Mouse (Mus musculus): ENCODE results near the gene Tstd1. TPM values are rescaled to one million over a fixed set of nuclear protein-coding genes. Genes with fewer than 3 reads are reported as not detected.

Tstd1 gene
- 2.4 and 3.1 TPM in 2 replicates for polyA plus RNA-seq (2014; fragmentation: Nextera tagmentation; extraction: Ambion mirVana)

DNA sequence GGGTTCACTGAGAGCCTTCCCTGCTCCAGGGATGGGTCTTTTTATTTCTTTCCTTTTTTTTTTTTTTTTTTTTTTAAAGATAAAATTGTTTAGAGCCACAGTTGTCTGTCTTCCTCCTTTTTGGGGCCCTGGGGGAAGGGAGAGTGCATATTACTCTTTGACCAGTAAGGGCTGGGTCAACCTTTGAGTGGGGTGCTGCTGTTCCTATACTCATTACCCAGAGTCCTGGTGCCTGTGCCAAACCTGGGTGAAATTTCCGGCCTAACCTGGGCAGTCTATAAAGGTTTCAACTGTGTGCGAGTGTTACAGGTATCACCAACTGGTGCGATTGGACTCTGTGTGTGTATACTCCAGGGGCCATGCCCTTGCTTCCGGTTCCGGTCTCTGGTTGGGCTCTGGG lies at the start of gene Tstd1:
Tstd1 (plus strand) TSS at position 213 of the 400 bp plus-strand sequence.
- H3K36me3 ChIP-seq (replicated peaks; ENCODE audit: control insufficient read depth, insufficient read depth): peaks cover 64% of the 10 kb centered on the region
- no peak for ATAC-seq (ENCODE audit: low FRiP score)
- WGBS: 85% methylated on average over 5 of the region's 5 CpGs

GRCm38 (mm10) chr1:171369845-171370556 lies 48.7 kb upstream of the Tstd1 start, which contains the start of gene Nectin4:
TSS of gene Nectin4 (plus strand) at chr1:171370099.
- Histone ChIP-seq H3K27me3 (ENCODE audit: control insufficient read depth, insufficient read depth, low read length) (no peaks in the 10 kb centered on the region), H3K4me3 (replicated peaks; ENCODE audit: low read length) (no peak within 1 kb of the TSS), H3K4me2 (replicated peaks) (no peak within 1 kb of the TSS), H3K9ac (no peak within 1 kb of the TSS), H3K9me3 (ENCODE audit: control insufficient read depth, low read length) (no peaks in the 10 kb centered on the region), H3K4me1 (replicated peaks; ENCODE audit: control insufficient read depth, insufficient read depth, low read length) (no peaks in the 10 kb centered on the region), H3K36me3 (replicated peaks; ENCODE audit: control insufficient read depth, insufficient read depth) (no peaks in the 10 kb centered on the region), H3K27ac (no peak within 1 kb of the TSS)
- no peak for ATAC-seq (ENCODE audit: low FRiP score)
- DNase-seq (ENCODE audit: low spot score): no peak
- 41% methylated on average over 20 of the region's 20 CpGs for WGBS

More for the DNA sequence above, at the start of gene Tstd1:
- Histone ChIP-seq H3K9me3 (ENCODE audit: control insufficient read depth, low read length) (no peaks in the 10 kb centered on the region), H3K4me1 (replicated peaks; ENCODE audit: control insufficient read depth, insufficient read depth, low read length) (peaks cover 2% of the 10 kb centered on the region), H3K4me2 (replicated peaks) (no peak within 1 kb of the TSS), H3K9ac (no peak within 1 kb of the TSS), H3K27ac (peak within 1 kb of the TSS; percentile 47; the same call in 1 of the 2 replicates), H3K27me3 (ENCODE audit: control insufficient read depth, insufficient read depth, low read length) (no peaks in the 10 kb centered on the region), H3K4me3 (replicated peaks; ENCODE audit: low read length) (no peak within 1 kb of the TSS)
- DNase-seq (ENCODE audit: low spot score): no peak

DNA sequence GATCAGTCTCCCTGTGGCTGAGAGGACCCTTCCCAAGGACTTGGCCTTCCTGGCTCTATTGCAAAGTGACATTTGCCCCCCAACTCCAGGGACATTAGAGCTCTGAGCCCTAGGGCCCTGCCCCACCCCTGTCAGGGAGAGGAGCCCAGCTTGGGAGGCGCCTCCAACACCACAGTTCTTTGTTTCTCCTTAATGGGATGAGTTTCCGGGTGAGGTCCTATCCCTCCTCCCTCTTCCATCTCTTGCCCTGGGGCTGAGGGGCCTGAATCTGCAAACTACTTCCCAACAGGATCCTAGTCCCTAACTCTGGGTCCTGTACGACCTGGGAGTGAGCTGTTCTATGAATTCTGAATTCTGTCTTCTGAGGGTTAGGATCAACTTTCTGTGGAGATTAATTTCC lies 45.8 kb upstream of the Tstd1 start:
- Histone ChIP-seq H3K36me3 (replicated peaks; ENCODE audit: control insufficient read depth, insufficient read depth) (no peaks in the 10 kb centered on the region), H3K4me1 (replicated peaks; ENCODE audit: control insufficient read depth, insufficient read depth, low read length) (no peaks in the 10 kb centered on the region), H3K27ac (no peak overlapping the region), H3K4me3 (replicated peaks; ENCODE audit: low read length) (no peak overlapping the region), H3K4me2 (replicated peaks) (no peak overlapping the region), H3K27me3 (ENCODE audit: control insufficient read depth, insufficient read depth, low read length) (no peaks in the 10 kb centered on the region), H3K9ac (no peak overlapping the region), H3K9me3 (ENCODE audit: control insufficient read depth, low read length) (no peaks in the 10 kb centered on the region)
- ATAC-seq (ENCODE audit: low FRiP score) (no peak), DNase-seq (ENCODE audit: low spot score) (no peak)
- 50% methylated on average over 3 of the region's 3 CpGs for WGBS

- Histone ChIP-seq H3K9me3 (ENCODE audit: control insufficient read depth, low read length) (no peaks in the 10 kb centered on the region), H3K4me3 (replicated peaks; ENCODE audit: low read length) (no peak overlapping the region), H3K9ac (no peak overlapping the region), H3K36me3 (replicated peaks; ENCODE audit: control insufficient read depth, insufficient read depth) (no peaks in the 10 kb centered on the region), H3K27me3 (ENCODE audit: control insufficient read depth, insufficient read depth, low read length) (no peaks in the 10 kb centered on the region), H3K27ac (no peak overlapping the region), H3K4me1 (replicated peaks; ENCODE audit: control insufficient read depth, insufficient read depth, low read length) (no peaks in the 10 kb centered on the region), H3K4me2 (replicated peaks) (no peak overlapping the region)
- ATAC-seq (ENCODE audit: low FRiP score): no peak
- DNase-seq (ENCODE audit: low spot score): no peak
- WGBS: 2% methylated on average over 4 of the region's 4 CpGs
Measured at GRCm38 (mm10) chr1:171373946-171374345, 44.7 kb upstream of the Tstd1 start.

GRCm38 (mm10) chr1:171375646-171376097 lies 43.0 kb upstream of the Tstd1 start:
- WGBS: 67% methylated on average over 9 of the region's 9 CpGs

GRCm38 (mm10) chr1:171378298-171378697 lies 40.4 kb upstream of the Tstd1 start:
- peaks cover 4% of the 10 kb centered on the region; the same call in 1 of the 2 replicates for H3K4me1 ChIP-seq (replicated peaks; ENCODE audit: control insufficient read depth, insufficient read depth, low read length)
- 0 out of 2 replicates have a peak, but pooled peaks cover 5% of the 10 kb centered on the region for H3K27me3 ChIP-seq (ENCODE audit: control insufficient read depth, insufficient read depth, low read length)
- DNase-seq (ENCODE audit: low spot score) (no peak), ATAC-seq (ENCODE audit: low FRiP score) (no peak)
- no peaks in the 10 kb centered on the region for H3K36me3 ChIP-seq (replicated peaks; ENCODE audit: control insufficient read depth, insufficient read depth)
- H3K4me3 ChIP-seq (replicated peaks; ENCODE audit: low read length): no peak overlapping the region
- no peak overlapping the region for H3K9ac ChIP-seq
- H3K27ac ChIP-seq: no peak overlapping the region
- no peak overlapping the region for H3K4me2 ChIP-seq (replicated peaks)
- no peaks in the 10 kb centered on the region for H3K9me3 ChIP-seq (ENCODE audit: control insufficient read depth, low read length)
- WGBS: 92% methylated on average over 6 of the region's 6 CpGs

More at GRCm38 (mm10) chr1:171375646-171376097, 43.0 kb upstream of the Tstd1 start:
- DNase-seq (ENCODE audit: low spot score): no peak
- Histone ChIP-seq H3K9me3 (ENCODE audit: control insufficient read depth, low read length) (no peaks in the 10 kb centered on the region), H3K36me3 (replicated peaks; ENCODE audit: control insufficient read depth, insufficient read depth) (no peaks in the 10 kb centered on the region), H3K4me2 (replicated peaks) (no peak overlapping the region), H3K9ac (no peak overlapping the region), H3K27ac (no peak overlapping the region), H3K4me3 (replicated peaks; ENCODE audit: low read length) (no peak overlapping the region), H3K4me1 (replicated peaks; ENCODE audit: control insufficient read depth, insufficient read depth, low read length) (peaks cover 4% of the 10 kb centered on the region; the same call in 1 of the 2 replicates), H3K27me3 (ENCODE audit: control insufficient read depth, insufficient read depth, low read length) (0 out of 2 replicates have a peak, but pooled peaks cover 2% of the 10 kb centered on the region)
- ATAC-seq (ENCODE audit: low FRiP score): no peak

DNA sequence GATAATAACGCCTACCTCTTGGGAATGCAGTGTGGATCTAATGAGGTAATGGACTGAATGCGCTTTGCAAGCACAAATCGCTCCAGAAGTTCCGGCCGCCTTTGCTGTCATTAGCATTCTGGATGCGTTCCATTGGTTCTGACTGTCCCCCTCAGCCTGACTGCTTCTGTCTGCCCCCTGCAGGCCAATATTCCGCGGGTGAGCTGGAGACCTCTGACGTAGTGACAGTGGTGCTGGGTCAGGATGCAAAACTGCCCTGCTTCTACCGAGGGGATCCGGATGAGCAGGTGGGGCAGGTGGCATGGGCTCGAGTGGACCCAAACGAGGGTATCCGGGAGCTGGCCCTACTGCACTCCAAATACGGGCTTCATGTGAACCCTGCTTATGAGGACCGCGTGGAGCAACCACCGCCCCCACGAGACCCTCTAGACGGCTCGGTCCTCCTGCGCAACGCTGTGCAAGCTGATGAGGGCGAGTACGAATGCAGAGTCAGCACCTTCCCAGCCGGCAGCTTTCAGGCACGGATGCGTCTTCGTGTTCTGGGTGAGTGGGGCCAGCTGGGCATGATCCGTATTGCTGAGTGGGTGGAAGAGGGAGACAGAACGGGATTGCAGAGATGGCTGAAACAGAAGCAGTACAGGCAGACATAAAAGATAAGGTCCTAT lies 38.6 kb upstream of the Tstd1 start:
- Histone ChIP-seq H3K4me3 (replicated peaks; ENCODE audit: low read length) (peak overlapping the region; percentile 28), H3K9me3 (ENCODE audit: control insufficient read depth, low read length) (no peaks in the 10 kb centered on the region), H3K27me3 (ENCODE audit: control insufficient read depth, insufficient read depth, low read length) (0 out of 2 replicates have a peak, but pooled peaks cover 5% of the 10 kb centered on the region), H3K4me2 (replicated peaks) (peak overlapping the region; percentile 50), H3K27ac (peak overlapping the region; percentile 45; the same call in 1 of the 2 replicates), H3K9ac (peak overlapping the region; percentile 47), H3K4me1 (replicated peaks; ENCODE audit: control insufficient read depth, insufficient read depth, low read length) (peaks cover 4% of the 10 kb centered on the region; the same call in 1 of the 2 replicates), H3K36me3 (replicated peaks; ENCODE audit: control insufficient read depth, insufficient read depth) (no peaks in the 10 kb centered on the region)
- DNase-seq (ENCODE audit: low spot score) (peak; percentile 78), ATAC-seq (ENCODE audit: low FRiP score) (peak; percentile 71)
- WGBS: 2% methylated on average over 31 of the region's 31 CpGs

DNA sequence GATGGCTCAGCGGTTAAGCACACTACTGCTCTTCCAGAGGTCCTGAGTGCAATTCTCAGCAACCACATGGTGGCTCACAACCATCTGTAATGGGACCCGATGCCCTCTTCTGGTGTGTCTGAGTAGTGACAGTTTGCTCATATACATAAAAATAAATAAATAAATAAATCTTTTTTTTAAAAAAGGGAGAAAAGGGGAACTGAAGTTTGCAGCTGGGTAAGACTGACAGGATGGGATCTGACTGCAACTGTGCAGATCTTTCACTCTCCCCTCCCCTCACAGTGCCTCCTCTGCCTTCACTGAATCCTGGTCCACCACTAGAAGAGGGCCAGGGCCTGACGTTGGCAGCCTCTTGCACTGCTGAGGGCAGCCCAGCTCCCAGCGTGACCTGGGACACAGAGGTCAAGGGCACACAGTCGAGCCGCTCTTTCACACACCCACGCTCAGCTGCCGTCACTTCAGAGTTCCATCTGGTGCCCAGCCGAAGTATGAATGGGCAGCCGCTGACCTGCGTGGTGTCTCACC lies 36.5 kb upstream of the Tstd1 start:
- H3K27me3 ChIP-seq (ENCODE audit: control insufficient read depth, insufficient read depth, low read length): 0 out of 2 replicates have a peak, but pooled peaks cover 5% of the 10 kb centered on the region
- H3K36me3 ChIP-seq (replicated peaks; ENCODE audit: control insufficient read depth, insufficient read depth): no peaks in the 10 kb centered on the region
- no peak overlapping the region for H3K4me2 ChIP-seq (replicated peaks)
- no peaks in the 10 kb centered on the region for H3K9me3 ChIP-seq (ENCODE audit: control insufficient read depth, low read length)
- no peak overlapping the region for H3K9ac ChIP-seq
- no peak for DNase-seq (ENCODE audit: low spot score)
- H3K4me1 ChIP-seq (replicated peaks; ENCODE audit: control insufficient read depth, insufficient read depth, low read length): peaks cover 4% of the 10 kb centered on the region; the same call in 1 of the 2 replicates
- H3K4me3 ChIP-seq (replicated peaks; ENCODE audit: low read length): no peak overlapping the region
- no peak overlapping the region for H3K27ac ChIP-seq
- 77% methylated on average over 11 of the region's 11 CpGs for WGBS
- no peak for ATAC-seq (ENCODE audit: low FRiP score)

DNA sequence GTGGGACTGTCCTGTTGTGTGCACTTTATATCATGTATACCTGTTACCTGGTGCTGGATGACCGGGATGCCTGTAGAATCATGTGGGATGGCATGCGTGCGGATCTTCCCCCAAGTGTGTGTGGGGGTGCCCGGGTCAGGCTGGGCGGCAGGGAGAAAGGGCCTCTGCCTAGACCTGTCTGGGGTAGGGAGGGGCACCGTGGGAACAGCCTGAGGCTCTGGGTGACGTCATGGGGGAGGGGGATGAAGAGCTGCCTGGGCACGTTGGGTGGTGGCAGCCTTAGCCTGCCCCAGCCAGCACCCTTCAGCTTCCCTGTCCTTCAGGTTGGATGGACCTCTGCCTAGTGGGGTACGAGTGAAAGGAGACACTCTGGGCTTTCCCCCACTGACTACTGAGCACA lies 34.3 kb upstream of the Tstd1 start:
- DNase-seq (ENCODE audit: low spot score): no peak
- Histone ChIP-seq H3K9me3 (ENCODE audit: control insufficient read depth, low read length) (no peaks in the 10 kb centered on the region), H3K27me3 (ENCODE audit: control insufficient read depth, insufficient read depth, low read length) (0 out of 2 replicates have a peak, but pooled peaks cover 5% of the 10 kb centered on the region), H3K4me2 (replicated peaks) (no peak overlapping the region), H3K27ac (no peak overlapping the region), H3K4me3 (replicated peaks; ENCODE audit: low read length) (no peak overlapping the region), H3K4me1 (replicated peaks; ENCODE audit: control insufficient read depth, insufficient read depth, low read length) (peaks cover 4% of the 10 kb centered on the region; the same call in 1 of the 2 replicates), H3K9ac (no peak overlapping the region), H3K36me3 (replicated peaks; ENCODE audit: control insufficient read depth, insufficient read depth) (no peaks in the 10 kb centered on the region)
- 75% methylated on average over 9 of the region's 9 CpGs for WGBS
- no peak for ATAC-seq (ENCODE audit: low FRiP score)

Data from hindbrain, embryonic 14.5 days (tissue).